Mouse (Mus musculus) olfactory bulb, adult 2 months (tissue): ENCODE data around the gene Fads2.

Experiments used
- CTCF ChIP-seq: fragments of 200-500 bp; IDR thresholded peaks from 2 replicates; pipeline ENCODE4 v1.5.1; 2012; ENCODE audit warnings: low read depth, mild to moderate bottlenecking, low read length, moderate library complexity; ENCODE audit not compliant: insufficient read depth
- POLR2A ChIP-seq: fragments of 200-500 bp; IDR thresholded peaks from 2 replicates; pipeline ENCODE4 v1.6.1; 2012; ENCODE audit warnings: mild to moderate bottlenecking, low read depth, low read length, moderate library complexity; ENCODE audit not compliant: insufficient read depth

GRCm38 (mm10) chr19:10101341-10102053 is at the start of gene Fads2:
- TF ChIP-seq CTCF (no peak), POLR2A (0 out of 2 replicates have a peak, but pooled peaks have one; percentile 33)
